Mouse (Mus musculus): ENCODE data around the gene Nav2. TPM values are rescaled to one million over a fixed set of nuclear protein-coding genes. Genes with fewer than 3 reads are reported as not detected.

The Nav2 gene
- total and polyA plus RNA-seq, 3 experiments, result 1.0 TPM; not detected in 2

DNA sequence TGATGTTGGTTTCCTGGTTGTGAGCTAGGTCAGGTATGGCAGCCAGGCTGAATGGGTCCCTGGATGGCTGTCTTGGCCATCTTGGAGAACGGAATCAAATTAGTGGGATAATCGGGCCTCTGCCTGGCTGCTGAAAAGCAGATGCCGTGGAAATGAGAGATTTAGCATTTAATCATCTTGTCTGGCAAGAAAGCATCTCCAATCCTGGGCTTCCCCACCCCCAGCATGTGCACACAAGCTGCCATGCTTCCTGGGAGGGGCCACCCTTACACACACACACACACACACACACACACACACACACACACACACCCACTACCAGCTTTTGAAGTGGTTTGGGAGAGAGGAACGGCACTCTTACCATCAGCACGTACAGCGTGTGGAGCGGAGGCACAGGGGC lies 506.6 kb downstream of the Nav2 start:
- no peak for TF ChIP-seq CTCF (IDR thresholded peaks at IDR 0.05; ENCODE audit: low read depth, low read length)
- TF ChIP-seq POLR2AphosphoS5 (IDR thresholded peaks at IDR 0.05; ENCODE audit: insufficient replicate concordance, low read depth, low read length), result no peak
- TF ChIP-seq TAL1 (conservative IDR thresholded peaks at IDR 0.05; ENCODE audit: low read depth, low read length), result no peak
- no peak for TF ChIP-seq GATA1 (IDR thresholded peaks at IDR 0.05; ENCODE audit: borderline replicate concordance, low read length)
- TF ChIP-seq GATA2 (IDR thresholded peaks at IDR 0.05; ENCODE audit: borderline replicate concordance, low read depth, low read length), result no peak
- H3K4me1 ChIP-seq (ENCODE audit: insufficient read depth, low read depth, low read length), result no peaks in the 10 kb centered on the region
- H3K9me3 ChIP-seq (replicated peaks), result peaks cover 81% of the 10 kb centered on the region
- ATAC-seq (ENCODE audit: extremely low read depth, insufficient number of reproducible peaks, low FRiP score, poor library complexity, severe bottlenecking), result no peak
- no peaks in the 10 kb centered on the region for H3K36me3 ChIP-seq (replicated peaks)
- no peak overlapping the region for H3K4me3 ChIP-seq (ENCODE audit: low read depth, low read length)
- no peak for DNase-seq (ENCODE audit: low spot score)
- H3K27me3 ChIP-seq (ENCODE audit: insufficient read depth, low read length), result no peaks in the 10 kb centered on the region

GRCm38 (mm10) chr7:49415716-49416115 lies 507.2 kb downstream of the Nav2 start:
- no peak for ATAC-seq (ENCODE audit: extremely low read depth, insufficient number of reproducible peaks, low FRiP score, poor library complexity, severe bottlenecking)
- no peaks in the 10 kb centered on the region for H3K4me1 ChIP-seq (ENCODE audit: insufficient read depth, low read depth, low read length)
- no peak for DNase-seq (ENCODE audit: low spot score)
- TF ChIP-seq TAL1 (conservative IDR thresholded peaks at IDR 0.05; ENCODE audit: low read depth, low read length), result no peak
- no peak for TF ChIP-seq CTCF (IDR thresholded peaks at IDR 0.05; ENCODE audit: low read depth, low read length)
- no peak overlapping the region for H3K4me3 ChIP-seq (ENCODE audit: low read depth, low read length)
- no peaks in the 10 kb centered on the region for H3K27me3 ChIP-seq (ENCODE audit: insufficient read depth, low read length)
- peaks cover 80% of the 10 kb centered on the region for H3K9me3 ChIP-seq (replicated peaks)
- no peaks in the 10 kb centered on the region for H3K36me3 ChIP-seq (replicated peaks)

- H3K4me3 ChIP-seq (ENCODE audit: low read depth, low read length), result no peak overlapping the region
- TF ChIP-seq CTCF (IDR thresholded peaks at IDR 0.05; ENCODE audit: low read depth, low read length) (no peak), TAL1 (conservative IDR thresholded peaks at IDR 0.05; ENCODE audit: low read depth, low read length) (no peak), GATA1 (IDR thresholded peaks at IDR 0.05; ENCODE audit: borderline replicate concordance, low read length) (no peak), GATA2 (IDR thresholded peaks at IDR 0.05; ENCODE audit: borderline replicate concordance, low read depth, low read length) (no peak), POLR2AphosphoS5 (IDR thresholded peaks at IDR 0.05; ENCODE audit: insufficient replicate concordance, low read depth, low read length) (no peak)
- no peaks in the 10 kb centered on the region for H3K4me1 ChIP-seq (ENCODE audit: insufficient read depth, low read depth, low read length)
- no peaks in the 10 kb centered on the region for H3K36me3 ChIP-seq (replicated peaks)
- ATAC-seq (ENCODE audit: extremely low read depth, insufficient number of reproducible peaks, low FRiP score, poor library complexity, severe bottlenecking), result no peak
- DNase-seq (ENCODE audit: low spot score), result no peak
- H3K27me3 ChIP-seq (ENCODE audit: insufficient read depth, low read length), result no peaks in the 10 kb centered on the region
- peaks cover 75% of the 10 kb centered on the region for H3K9me3 ChIP-seq (replicated peaks)
Measured at GRCm38 (mm10) chr7:49418841-49419240, 510.3 kb downstream of the Nav2 start.

DNA sequence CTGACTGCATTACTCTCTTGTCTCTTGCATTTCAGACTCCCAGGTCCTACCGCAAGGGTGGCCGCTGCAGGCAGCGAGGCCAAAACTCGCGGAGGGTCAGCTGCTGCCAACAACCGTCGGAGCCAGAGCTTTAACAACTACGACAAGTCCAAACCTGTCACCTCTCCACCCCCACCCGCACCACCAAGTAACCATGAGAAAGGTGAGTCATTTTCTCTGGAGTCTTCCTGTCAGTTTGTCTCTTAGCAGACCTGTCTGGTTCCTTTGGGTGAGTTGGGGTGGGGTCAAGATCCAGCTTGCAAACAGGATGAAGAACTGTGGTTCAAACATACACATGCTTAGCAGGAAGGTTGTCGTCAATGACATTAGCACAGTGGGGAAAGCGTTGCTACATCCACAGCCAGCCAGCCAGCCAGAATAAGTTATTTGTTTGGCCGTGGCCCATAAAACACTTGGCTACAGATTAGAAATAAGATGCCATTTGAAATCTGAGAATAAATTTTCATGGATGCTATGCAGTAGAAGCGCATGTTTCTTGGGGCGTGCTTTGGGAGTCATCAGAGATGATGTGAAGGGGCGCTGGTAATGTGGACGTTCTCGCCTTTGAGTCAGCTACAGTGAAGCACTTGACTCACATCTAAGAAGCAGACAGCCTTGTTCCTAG lies 511.8 kb downstream of the Nav2 start:
- no peak for ATAC-seq (ENCODE audit: extremely low read depth, insufficient number of reproducible peaks, low FRiP score, poor library complexity, severe bottlenecking)
- DNase-seq (ENCODE audit: low spot score), result no peak
- TF ChIP-seq GATA2 (IDR thresholded peaks at IDR 0.05; ENCODE audit: borderline replicate concordance, low read depth, low read length) (no peak), TAL1 (conservative IDR thresholded peaks at IDR 0.05; ENCODE audit: low read depth, low read length) (no peak), CTCF (IDR thresholded peaks at IDR 0.05; ENCODE audit: low read depth, low read length) (no peak), POLR2AphosphoS5 (IDR thresholded peaks at IDR 0.05; ENCODE audit: insufficient replicate concordance, low read depth, low read length) (no peak), GATA1 (IDR thresholded peaks at IDR 0.05; ENCODE audit: borderline replicate concordance, low read length) (no peak)
- Histone ChIP-seq H3K27me3 (ENCODE audit: insufficient read depth, low read length) (no peaks in the 10 kb centered on the region), H3K9me3 (replicated peaks) (peaks cover 66% of the 10 kb centered on the region), H3K4me1 (ENCODE audit: insufficient read depth, low read depth, low read length) (no peaks in the 10 kb centered on the region), H3K4me3 (ENCODE audit: low read depth, low read length) (no peak overlapping the region), H3K36me3 (replicated peaks) (no peaks in the 10 kb centered on the region)

DNA sequence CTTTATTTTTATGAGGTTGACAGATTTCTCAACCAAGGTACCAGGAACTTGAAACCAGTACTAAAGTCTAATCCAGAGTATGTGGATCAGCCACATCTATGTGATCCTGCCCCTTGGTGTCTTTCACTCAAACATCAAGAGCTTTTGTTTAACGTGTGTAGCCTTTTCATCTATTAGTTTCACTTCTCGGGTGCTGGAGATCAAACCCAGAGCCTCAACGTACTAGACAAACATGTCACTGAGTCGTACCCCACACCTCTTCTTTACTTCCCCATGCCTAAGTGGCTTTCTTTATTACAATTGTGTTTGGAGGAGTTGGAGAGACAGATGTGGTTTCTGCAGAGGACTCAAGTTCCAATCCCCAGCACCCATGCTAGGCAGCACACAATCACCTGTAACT lies 512.7 kb downstream of the Nav2 start:
- Histone ChIP-seq H3K9me3 (replicated peaks) (peaks cover 64% of the 10 kb centered on the region), H3K4me1 (ENCODE audit: insufficient read depth, low read depth, low read length) (no peaks in the 10 kb centered on the region), H3K27me3 (ENCODE audit: insufficient read depth, low read length) (no peaks in the 10 kb centered on the region), H3K36me3 (replicated peaks) (no peaks in the 10 kb centered on the region), H3K4me3 (ENCODE audit: low read depth, low read length) (no peak overlapping the region)
- ATAC-seq (ENCODE audit: extremely low read depth, insufficient number of reproducible peaks, low FRiP score, poor library complexity, severe bottlenecking) (no peak), DNase-seq (ENCODE audit: low spot score) (no peak)
- TF ChIP-seq GATA1 (IDR thresholded peaks at IDR 0.05; ENCODE audit: borderline replicate concordance, low read length) (no peak), TAL1 (conservative IDR thresholded peaks at IDR 0.05; ENCODE audit: low read depth, low read length) (no peak), POLR2AphosphoS5 (IDR thresholded peaks at IDR 0.05; ENCODE audit: insufficient replicate concordance, low read depth, low read length) (no peak), CTCF (IDR thresholded peaks at IDR 0.05; ENCODE audit: low read depth, low read length) (no peak), GATA2 (IDR thresholded peaks at IDR 0.05; ENCODE audit: borderline replicate concordance, low read depth, low read length) (no peak)

GRCm38 (mm10) chr7:49423943-49424342 lies 515.4 kb downstream of the Nav2 start:
- Histone ChIP-seq H3K36me3 (replicated peaks) (no peaks in the 10 kb centered on the region), H3K9me3 (replicated peaks) (peaks cover 67% of the 10 kb centered on the region), H3K4me1 (ENCODE audit: insufficient read depth, low read depth, low read length) (no peaks in the 10 kb centered on the region), H3K4me3 (ENCODE audit: low read depth, low read length) (no peak overlapping the region), H3K27me3 (ENCODE audit: insufficient read depth, low read length) (no peaks in the 10 kb centered on the region)
- ATAC-seq (ENCODE audit: extremely low read depth, insufficient number of reproducible peaks, low FRiP score, poor library complexity, severe bottlenecking), result no peak
- no peak for TF ChIP-seq GATA2 (IDR thresholded peaks at IDR 0.05; ENCODE audit: borderline replicate concordance, low read depth, low read length)
- TF ChIP-seq CTCF (IDR thresholded peaks at IDR 0.05; ENCODE audit: low read depth, low read length), result no peak
- no peak for TF ChIP-seq GATA1 (IDR thresholded peaks at IDR 0.05; ENCODE audit: borderline replicate concordance, low read length)
- TF ChIP-seq TAL1 (conservative IDR thresholded peaks at IDR 0.05; ENCODE audit: low read depth, low read length), result no peak
- no peak for DNase-seq (ENCODE audit: low spot score)
